Mouse (Mus musculus) erythroblast, embryonic 14.5 days (primary cell): ENCODE data around the gene Nt5c3b.

ENCODE experiments used
- GATA1 ChIP-seq: IDR thresholded peaks from 2 replicates; pipeline ENCODE4 v1.6.1; 2012; ENCODE audit warnings: low read length, inconsistent platforms, mixed read lengths
- TAL1 ChIP-seq: IDR thresholded peaks from 3 replicates; pipeline ENCODE4 v1.6.1; 2012; ENCODE audit warnings: low read length, inconsistent platforms, mixed read lengths

- no peak for TF ChIP-seq GATA1
- no peak for TF ChIP-seq TAL1
Measured at GRCm38 (mm10) chr11:100465229-100465792, 23.7 kb upstream of the Nt5c3b start.
